Mouse (Mus musculus): ENCODE results near the gene Fa2h.
"Not testable (repeated sequence)": the region's sequence is repeated elsewhere in the genome, so short reads cannot be mapped to it uniquely, and the experiment has no call there.

Gene Fa2h

DNA sequence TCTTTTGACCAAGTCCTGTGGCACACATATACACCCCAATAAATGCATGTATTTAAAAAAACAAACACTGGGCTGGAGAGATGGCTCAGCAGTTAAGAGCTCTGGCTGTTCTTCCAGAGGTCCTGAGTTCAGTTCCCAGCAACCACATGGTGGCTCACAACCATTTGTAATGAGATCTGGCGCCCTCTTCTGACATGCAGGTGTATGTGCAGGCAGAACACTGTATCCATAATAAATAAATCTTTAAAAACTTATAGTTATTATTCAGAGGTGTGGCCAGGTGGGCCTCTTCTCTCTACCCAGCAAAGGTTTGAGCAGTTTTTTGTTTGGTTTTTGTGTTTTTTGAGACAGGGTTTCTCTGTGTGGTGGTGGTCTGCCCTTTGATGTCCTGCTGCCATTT, 34.7 kb downstream of the Fa2h start:
- no peak for DNase-seq (ENCODE audit: low spot score in 2 of 2)

DNA sequence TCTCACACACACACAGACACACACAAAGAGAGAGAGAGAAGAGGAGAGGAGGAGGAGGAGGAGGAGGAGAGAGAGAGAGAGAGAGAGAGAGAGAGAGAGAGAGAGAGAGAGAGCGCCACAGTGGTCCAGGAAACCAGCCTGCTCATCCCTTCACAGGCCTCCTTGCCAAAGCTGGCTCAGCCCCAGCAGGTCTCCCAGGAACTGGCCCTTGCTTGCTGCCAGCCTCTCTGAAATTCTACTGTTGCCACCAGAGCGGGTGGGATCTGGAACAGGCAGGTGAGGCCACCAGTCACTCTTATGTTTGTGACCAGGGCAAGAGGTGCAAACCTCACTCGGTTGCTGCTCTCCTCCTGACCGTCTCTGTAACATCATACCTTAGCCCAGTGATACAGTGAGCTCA, 36.2 kb downstream of the Fa2h start:
- DNase-seq (ENCODE audit: low spot score in 2 of 2): no peak

- no peak for DNase-seq (ENCODE audit: low spot score in 2 of 2)
Measured at GRCm38 (mm10) chr8:111353497-111353896, 40.1 kb downstream of the Fa2h start.

- no peak for DNase-seq (ENCODE audit: low spot score in 2 of 2)
Measured at GRCm38 (mm10) chr8:111352289-111352688, 41.3 kb downstream of the Fa2h start.

DNA sequence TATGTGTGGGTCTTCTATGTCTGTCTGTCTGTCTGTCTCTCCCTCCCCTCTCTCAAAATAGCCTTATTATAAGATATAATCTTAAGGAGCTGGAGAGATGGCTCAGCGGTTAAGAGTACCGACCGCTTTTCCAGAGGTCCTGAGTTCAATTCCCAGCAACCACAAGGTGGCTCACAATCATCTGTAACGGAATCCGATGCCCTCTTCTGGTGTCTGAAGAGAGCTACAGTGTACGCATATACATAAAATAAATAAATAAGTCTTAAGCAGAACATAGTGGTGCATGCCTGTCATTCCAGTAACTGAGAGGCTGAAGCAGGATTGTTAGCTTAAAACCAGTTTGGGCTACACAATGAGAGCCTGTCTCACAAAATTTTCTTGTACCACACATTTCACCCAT, 43.0 kb downstream of the Fa2h start:
- no peak for DNase-seq (ENCODE audit: low spot score in 2 of 2)

- DNase-seq (ENCODE audit: low spot score in 2 of 2): peak; percentile 87 to 88
Measured at GRCm38 (mm10) chr8:111343225-111343624, 50.4 kb downstream of the Fa2h start.

- DNase-seq (ENCODE audit: low spot score in 2 of 2): no peak
Measured at GRCm38 (mm10) chr8:111340186-111340585, 53.4 kb downstream of the Fa2h start.

- no peak for DNase-seq (ENCODE audit: low spot score in 2 of 2)
Measured at GRCm38 (mm10) chr8:111338370-111339208, 55.0 kb downstream of the Fa2h start.

- no peak for DNase-seq (ENCODE audit: low spot score in 2 of 2)
Measured at GRCm38 (mm10) chr8:111337890-111338347, 55.7 kb downstream of the Fa2h start, which contains the start of gene Mlkl. TSS of gene Mlkl (minus strand) at chr8:111338177.

GRCm38 (mm10) chr8:111337311-111337889, 56.2 kb downstream of the Fa2h start:
- no peak for DNase-seq (ENCODE audit: low spot score in 2 of 2)

GRCm38 (mm10) chr8:111336692-111337091, 56.9 kb downstream of the Fa2h start:
- DNase-seq (ENCODE audit: low spot score in 2 of 2): no peak

DNA sequence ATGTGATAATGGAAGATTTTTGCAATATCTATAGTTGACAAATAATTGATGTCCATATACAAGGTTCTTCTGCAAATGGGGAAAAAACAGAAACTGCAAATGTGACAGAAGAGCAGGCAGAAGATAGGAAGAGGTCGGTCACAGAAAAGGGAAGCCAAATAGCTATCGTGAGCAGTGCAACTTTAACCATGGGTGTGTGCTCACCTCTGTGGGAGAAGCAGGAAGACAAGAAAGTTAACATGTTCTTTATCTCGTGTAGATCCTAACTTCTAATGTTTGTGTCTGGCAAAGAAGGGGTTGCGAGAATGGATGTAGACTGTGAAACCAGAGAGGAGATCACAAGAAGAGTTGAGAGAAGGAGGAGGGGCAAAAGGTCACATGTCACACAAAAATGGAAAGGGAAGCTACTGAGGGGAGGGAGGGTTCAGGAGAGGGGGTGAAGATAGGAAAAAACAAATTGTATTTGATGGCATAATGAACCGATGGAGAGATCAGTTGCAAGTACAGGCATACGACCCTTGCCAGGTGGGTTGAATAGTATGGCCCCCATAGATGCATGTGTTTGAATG, 68.3 kb downstream of the Fa2h start:
- DNase-seq (ENCODE audit: low spot score in 2 of 2): no peak

- DNase-seq (ENCODE audit: low spot score in 2 of 2): no peak
Measured at GRCm38 (mm10) chr8:111314729-111315128, 78.9 kb downstream of the Fa2h start.

DNA sequence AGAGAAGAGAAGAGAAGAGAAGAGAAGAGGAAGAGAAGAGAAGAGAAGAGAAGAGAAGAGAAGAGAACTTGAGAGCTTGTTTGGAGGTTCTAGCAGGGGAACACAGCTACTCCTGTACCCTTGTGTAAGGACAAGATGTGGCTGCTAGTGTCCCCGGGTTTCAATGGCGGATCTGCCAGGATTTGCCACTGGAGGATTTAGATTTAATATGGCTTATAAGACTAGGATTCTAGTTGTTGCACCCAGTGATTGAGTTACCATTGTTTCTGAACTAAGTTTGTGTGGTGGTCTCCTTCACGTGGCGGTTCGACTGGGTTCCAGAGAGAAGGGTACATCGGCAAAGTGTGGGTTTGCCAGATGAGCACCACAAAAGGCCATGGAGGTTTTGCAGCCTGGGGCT, 79.7 kb downstream of the Fa2h start:
- DNase-seq (ENCODE audit: low spot score in 2 of 2): not testable (repeated sequence)

GRCm38 (mm10) chr8:111312758-111313162, 80.9 kb downstream of the Fa2h start:
- no peak for DNase-seq (ENCODE audit: low spot score in 2 of 2)

GRCm38 (mm10) chr8:111310006-111310405, 83.6 kb downstream of the Fa2h start:
- DNase-seq (ENCODE audit: low spot score in 2 of 2): not testable (repeated sequence)

DNA sequence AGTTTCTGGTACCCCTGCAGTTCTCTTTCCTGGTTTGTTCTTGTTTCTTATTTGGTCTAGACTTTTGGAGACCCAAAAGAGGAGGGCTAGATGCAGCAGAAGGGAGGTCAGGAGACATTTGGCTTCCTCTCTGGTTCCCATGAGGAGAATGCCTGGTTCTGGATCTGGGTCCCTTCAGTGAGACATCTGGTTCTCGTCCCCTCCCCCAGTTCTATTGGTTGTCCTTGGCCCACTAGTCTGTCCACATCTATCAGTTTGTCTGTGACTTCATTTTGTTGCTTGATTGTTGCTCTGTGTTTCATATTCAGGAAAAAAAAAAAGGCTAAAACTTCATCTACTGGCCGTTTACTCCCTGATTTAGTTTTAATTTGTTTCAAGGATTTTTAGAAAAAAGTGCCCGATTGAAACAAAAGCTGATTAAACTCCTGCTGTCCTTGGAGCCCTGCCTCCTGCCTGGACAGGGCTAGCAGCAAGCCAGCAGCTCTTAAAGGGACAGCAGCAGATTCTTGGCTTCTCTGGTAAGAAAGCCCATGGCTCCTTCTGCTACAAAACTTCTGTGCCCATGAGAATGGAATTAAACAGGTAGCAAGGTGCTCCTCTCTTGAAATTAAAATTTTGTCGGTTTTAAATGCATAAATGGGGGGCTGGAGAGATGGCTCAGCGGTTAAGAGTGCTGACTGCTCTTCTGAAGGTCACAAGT, 88.4 kb downstream of the Fa2h start:
- no peak for DNase-seq (ENCODE audit: low spot score in 2 of 2)

- DNase-seq (ENCODE audit: low spot score in 2 of 2): no peak
Measured at GRCm38 (mm10) chr8:111304359-111304758, 89.3 kb downstream of the Fa2h start.

GRCm38 (mm10) chr8:111303076-111303803, 90.4 kb downstream of the Fa2h start:
- not testable (repeated sequence) for DNase-seq (ENCODE audit: low spot score in 2 of 2)

DNA sequence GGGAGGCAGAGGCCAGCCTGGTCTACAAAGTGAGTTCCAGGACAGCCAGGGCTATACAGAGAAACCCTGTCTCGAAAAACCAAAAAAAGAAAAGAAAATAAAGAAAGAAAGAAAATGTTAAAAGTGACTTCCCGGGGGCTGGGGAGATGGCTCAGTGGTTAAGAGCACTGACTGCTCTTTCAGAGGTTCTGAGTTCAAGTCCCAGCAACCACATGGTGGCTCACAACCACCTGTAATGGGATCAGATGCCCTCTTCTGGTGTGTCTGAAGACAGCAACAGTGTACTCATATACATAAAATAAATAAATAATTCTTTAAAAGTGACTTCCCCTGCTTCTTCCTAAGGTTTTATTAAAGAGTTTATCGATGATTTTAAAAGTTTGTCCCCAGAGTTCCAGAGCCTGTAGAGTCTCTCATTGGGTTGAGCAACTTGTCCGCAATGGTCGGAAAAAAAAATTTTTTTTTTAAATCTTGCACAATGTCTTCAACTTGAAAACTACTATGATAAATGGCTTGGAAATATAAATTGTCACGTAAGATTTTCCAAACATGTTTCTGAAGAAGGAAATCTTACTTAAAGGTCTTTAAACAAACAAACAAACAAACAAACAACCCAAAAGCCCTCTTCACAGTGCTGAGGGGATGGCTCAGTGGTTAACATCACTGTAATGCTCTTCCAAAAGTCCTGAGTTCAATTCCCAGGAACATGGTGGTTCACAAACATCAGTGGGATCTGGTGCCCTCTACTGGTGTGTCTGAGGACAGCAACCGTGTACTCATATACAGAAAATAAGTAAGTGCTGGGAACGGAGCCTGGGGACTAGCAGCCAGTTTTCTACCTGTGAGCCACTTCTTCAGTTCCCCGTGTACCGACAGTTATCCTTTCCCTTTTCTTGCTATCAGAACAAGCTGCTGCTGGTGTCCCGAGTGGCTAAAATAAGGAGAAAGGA, 92.8 kb downstream of the Fa2h start:
- no peak for DNase-seq (ENCODE audit: low spot score in 2 of 2)

All from right cerebral cortex, adult 2 months (tissue).